Mouse (Mus musculus) macrophage (primary cell): ENCODE measurements around the gene 1700123K08Rik. TPM values are rescaled to one million over a fixed set of nuclear protein-coding genes. Genes with fewer than 3 reads are reported as not detected.
"Not testable (repeated sequence)": the region's sequence is repeated elsewhere in the genome, so short reads cannot be mapped to it uniquely, and the experiment has no call there.

ENCODE experiments used
- H3K27ac ChIP-seq: fragments of 350-480 bp; formaldehyde crosslinking; 2 replicates; pipeline ENCODE4 v1.9.0; 2021
- H3K36me3 ChIP-seq: fragments of 350-480 bp; formaldehyde crosslinking; 2 replicates; pipeline ENCODE4 v1.9.0; 2021; ENCODE audit errors: inconsistent target
- H3K4me3 ChIP-seq: fragments of 350-480 bp; formaldehyde crosslinking; 2 replicates; pipeline ENCODE4 v1.9.0; 2021; ENCODE audit errors: inconsistent target
- H3K79me2 ChIP-seq: fragments of 350-480 bp; formaldehyde crosslinking; 2 replicates; pipeline ENCODE4 v1.9.0; 2021; ENCODE audit errors: inconsistent target
- WGBS: methylation state at CpG from one replicate; pipeline ENCODE4 v1.1.7; 2026; ENCODE audit warnings: inconsistent platforms; ENCODE audit not compliant: missing documents; 5-methylcytosine and 5-hydroxymethylcytosine counted together
- polyA plus RNA-seq: library from polyadenylated mRNA; stranded (reverse); fragments of 250-400 nt; gene quantifications from 3 replicates; pipeline ENCODE4 v1.2.4, GENCODE M21; 2018; ENCODE audit warnings: inconsistent platforms
- total RNA-seq, 78 experiments: library from RNA; depleted of rRNA; stranded (reverse); fragments of 250-400 nt; gene quantifications; 1 replicate in 9 of 78; 2 replicates in 24 of 78; 3 replicates in 43 of 78; 4 replicates in 2 of 78; pipeline ENCODE4 v1.2.4; 2018; ENCODE audit warnings: inconsistent platforms in 56 of 78

Gene 1700123K08Rik
- not detected for total RNA-seq (2018; cell fraction: chromatin; rRNA removed)
- not detected for total RNA-seq (2018; cell fraction: cytosol; rRNA removed)
- total RNA-seq (2018; cell fraction: nucleus; rRNA removed), result not detected
- polyA plus RNA-seq, result not detected in 3 replicates

DNA sequence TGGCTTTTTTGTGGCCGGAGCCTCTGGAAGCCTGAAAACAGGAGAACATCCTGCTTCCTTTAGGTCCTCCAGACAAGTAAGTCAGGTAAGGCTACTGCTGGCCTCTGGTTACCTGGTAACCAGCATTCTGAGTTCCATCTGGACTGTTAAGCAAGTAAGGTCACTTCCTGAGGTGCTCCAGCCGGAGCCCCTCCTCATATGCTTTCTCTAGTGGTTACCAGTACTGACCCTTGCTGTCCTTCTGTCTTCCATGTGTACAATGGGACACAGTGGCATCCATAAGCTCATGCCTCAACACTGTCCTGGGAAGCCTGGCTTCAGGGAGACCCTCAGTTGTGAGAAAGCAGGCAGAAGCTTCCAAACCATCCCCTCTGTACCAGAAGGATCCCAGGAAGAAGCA, at the start of gene 1700123K08Rik:
1700123K08Rik (minus strand) TSS at position 101 of the 400 bp plus-strand sequence.
- 80% methylated on average over 2 of the region's 2 CpGs for WGBS
- H3K4me3 ChIP-seq, H3K27ac ChIP-seq, H3K79me2 ChIP-seq, H3K36me3 ChIP-seq: not testable (repeated sequence)

- H3K27ac ChIP-seq, result no peak overlapping the region
- WGBS, result 97% methylated on average over 6 of the region's 6 CpGs
- H3K36me3 ChIP-seq, result no peaks in the 10 kb centered on the region
- H3K4me3 ChIP-seq, result no peak overlapping the region
- H3K79me2 ChIP-seq, result no peaks in the 10 kb centered on the region
Measured at GRCm38 (mm10) chr5:138587396-138587795, 22.9 kb upstream of the 1700123K08Rik start.

DNA sequence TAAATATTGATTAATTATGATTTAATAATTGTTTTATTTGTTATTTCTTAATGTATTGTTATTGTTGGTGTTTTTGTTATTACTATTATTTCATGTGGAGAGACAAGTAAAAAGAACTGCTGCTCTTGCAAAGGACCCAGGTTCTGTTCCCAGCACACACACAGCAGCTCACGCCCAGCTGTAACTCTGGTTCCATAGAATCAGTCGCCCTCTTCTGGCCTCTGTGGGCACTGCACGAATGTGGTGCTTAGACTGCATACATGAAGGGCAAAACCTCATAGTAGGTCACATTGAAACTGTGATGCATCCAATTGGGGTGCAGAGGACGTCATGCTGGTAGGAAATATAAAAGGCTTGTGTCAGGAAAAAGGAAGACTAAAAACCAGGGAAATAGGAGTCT, 7.1 kb upstream of the 1700123K08Rik start:
- no peaks in the 10 kb centered on the region for H3K79me2 ChIP-seq
- H3K36me3 ChIP-seq, result no peaks in the 10 kb centered on the region
- no peak overlapping the region for H3K27ac ChIP-seq
- WGBS, result 46% methylated on average over 3 of the region's 4 CpGs
- H3K4me3 ChIP-seq, result no peak overlapping the region

GRCm38 (mm10) chr5:138552718-138553117, 11.8 kb downstream of the 1700123K08Rik start:
- no peak overlapping the region for H3K4me3 ChIP-seq
- 24% methylated on average over 1 of the region's 1 CpGs for WGBS

GRCm38 (mm10) chr5:138532491-138532890, 32.0 kb downstream of the 1700123K08Rik start:
- Histone ChIP-seq H3K79me2 (no peaks in the 10 kb centered on the region), H3K27ac (no peak overlapping the region), H3K36me3 (no peaks in the 10 kb centered on the region), H3K4me3 (no peak overlapping the region)
- WGBS, result 100% methylated on average over 1 of the region's 1 CpGs

More at GRCm38 (mm10) chr5:138552718-138553117, 11.8 kb downstream of the 1700123K08Rik start:
- Histone ChIP-seq H3K79me2 (no peaks in the 10 kb centered on the region), H3K27ac (no peak overlapping the region), H3K36me3 (no peaks in the 10 kb centered on the region)

Other genes starting within 250 kb of the 1700123K08Rik start
- 0.26 to 0.96 TPM (median 0.36 TPM) in 3 replicates for gene Pvrig, start 222.8 kb downstream of the 1700123K08Rik start, polyA plus RNA-seq
- gene Zfp157, start 123.2 kb downstream of the 1700123K08Rik start, polyA plus RNA-seq, result 4.4 to 5.6 TPM (median 5.3 TPM) in 3 replicates
- gene Zfp68, start 55.0 kb upstream of the 1700123K08Rik start, polyA plus RNA-seq, result 13.6 to 26.8 TPM (median 19.3 TPM) in 3 replicates
- 3.5 to 5.2 TPM (median 3.9 TPM) in 3 replicates for gene A430033K04Rik, start 58.1 kb upstream of the 1700123K08Rik start, polyA plus RNA-seq
- 162 to 258 TPM (median 220 TPM) in 3 replicates for gene Fam20c, start 189.8 kb upstream of the 1700123K08Rik start, polyA plus RNA-seq